Mouse (Mus musculus): ENCODE data around the gene Whrn.

Gene Whrn

DNA sequence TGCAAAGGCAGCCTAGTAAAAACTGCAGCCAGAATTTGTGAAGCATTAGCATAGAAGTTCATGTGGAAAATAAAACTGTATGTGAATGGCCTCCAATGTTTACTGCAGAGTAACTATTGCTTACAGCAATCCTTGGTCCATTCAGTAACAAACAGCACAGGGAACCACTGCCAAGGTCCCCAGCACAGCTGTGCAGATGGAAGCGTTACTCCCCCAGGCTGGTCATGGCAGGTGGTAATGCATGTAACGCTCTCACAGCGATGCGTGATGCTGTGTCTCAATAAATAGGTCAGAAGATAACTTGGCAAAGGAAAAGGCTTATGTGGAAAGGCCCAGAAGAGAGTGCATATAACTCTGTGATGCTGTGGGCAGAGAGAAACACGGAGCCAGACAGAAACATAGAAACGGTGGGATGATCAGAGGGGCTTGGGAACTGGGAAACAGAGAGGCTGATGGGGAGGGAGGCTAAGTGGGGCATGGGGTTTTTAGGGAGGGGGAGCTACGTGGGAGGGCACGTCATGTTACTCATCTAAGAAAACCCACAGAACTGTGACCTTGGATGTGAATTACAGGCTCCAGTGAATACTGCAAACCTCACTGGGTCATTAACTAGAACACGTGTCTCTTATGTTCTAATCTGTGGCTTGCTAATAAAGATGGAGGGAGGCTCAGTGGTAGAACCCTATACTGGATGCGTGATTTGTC lies 51.3 kb downstream of the Whrn start:
- no peak for DNase-seq (ENCODE audit: low spot score)

- no peak for DNase-seq (ENCODE audit: low spot score)
These were observed 52.7 kb downstream of the Whrn start for GRCm38 (mm10) chr4:63443101-63443500.

DNA sequence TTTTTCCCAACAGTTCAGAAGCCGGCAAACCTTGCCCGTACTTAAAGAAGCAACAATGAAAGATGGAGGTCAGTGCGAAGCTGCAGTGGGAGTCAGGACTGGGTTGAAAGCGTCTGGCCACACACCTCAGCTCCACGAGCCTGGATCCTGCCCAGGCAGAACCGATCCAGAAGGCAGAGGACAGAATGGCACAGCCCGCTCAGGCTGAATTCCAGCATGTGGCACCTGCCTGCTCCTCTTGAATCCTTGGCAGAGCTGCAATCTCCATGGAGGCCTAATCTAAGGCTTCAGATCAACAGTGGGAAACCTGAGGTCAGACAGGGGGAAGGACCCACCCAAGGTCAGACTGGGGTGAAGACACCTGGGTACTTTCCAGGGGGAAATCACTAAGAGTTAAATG lies 54.2 kb downstream of the Whrn start:
- no peak for DNase-seq (ENCODE audit: low spot score)

DNA sequence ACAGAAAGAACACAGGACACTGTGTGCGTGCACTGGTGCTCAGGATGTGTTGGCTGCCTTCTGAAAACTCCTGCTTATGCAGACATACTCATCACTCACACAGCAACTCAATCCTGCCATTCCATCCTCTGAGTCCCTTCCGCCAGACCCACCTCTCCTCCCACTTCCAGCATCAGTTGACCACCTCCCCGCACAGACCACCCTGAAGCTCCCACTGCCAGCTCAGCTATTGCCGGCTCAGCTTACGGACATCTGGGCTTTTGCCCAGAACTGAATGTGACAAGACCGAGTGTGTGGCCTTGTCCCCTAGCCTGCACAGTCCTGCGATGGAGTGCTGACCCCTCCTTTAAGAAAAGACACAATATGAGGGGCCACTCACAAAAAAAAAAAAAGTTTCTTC lies 55.5 kb downstream of the Whrn start:
- DNase-seq (ENCODE audit: low spot score): no peak

GRCm38 (mm10) chr4:63437968-63438367 lies 57.8 kb downstream of the Whrn start:
- DNase-seq (ENCODE audit: low spot score): no peak

DNA sequence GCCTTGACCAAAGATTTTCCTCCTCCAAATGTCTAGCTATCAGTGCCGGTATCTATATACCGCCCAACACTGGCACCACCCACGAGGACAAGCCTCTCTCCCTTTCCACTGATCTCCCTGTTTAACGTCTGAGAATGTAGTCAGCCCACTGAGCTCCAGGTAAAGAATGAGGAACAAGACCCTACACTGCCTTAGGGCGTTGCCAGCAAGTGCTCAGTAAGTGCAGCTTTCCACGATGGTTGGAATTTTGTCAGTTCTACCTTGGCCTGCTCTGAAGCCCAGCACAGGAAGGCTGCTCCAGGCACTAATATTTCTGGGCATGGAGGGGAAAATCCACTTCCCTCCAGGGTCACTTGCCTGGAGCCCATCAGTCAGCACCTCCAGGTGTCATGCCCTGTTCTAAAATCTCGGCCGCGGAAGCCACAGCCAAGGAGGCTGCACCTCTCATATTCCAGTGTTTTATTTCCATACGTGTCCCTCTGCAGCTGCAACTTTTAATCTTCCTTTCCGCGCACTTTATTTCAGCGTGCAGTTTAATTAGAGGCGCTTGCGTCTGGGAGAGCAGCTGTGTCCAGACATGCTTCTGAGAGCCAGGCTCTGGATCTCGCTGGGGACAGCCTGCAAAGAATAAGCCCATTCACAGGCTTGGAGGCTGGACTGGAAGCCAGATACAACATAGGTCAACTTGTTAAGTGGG lies 58.5 kb downstream of the Whrn start:
- DNase-seq (ENCODE audit: low spot score): no peak

- DNase-seq (ENCODE audit: low spot score): no peak
These were observed 60.4 kb downstream of the Whrn start for GRCm38 (mm10) chr4:63435402-63435801.

GRCm38 (mm10) chr4:63431098-63431497 lies 64.7 kb downstream of the Whrn start:
- no peak for DNase-seq (ENCODE audit: low spot score)

DNA sequence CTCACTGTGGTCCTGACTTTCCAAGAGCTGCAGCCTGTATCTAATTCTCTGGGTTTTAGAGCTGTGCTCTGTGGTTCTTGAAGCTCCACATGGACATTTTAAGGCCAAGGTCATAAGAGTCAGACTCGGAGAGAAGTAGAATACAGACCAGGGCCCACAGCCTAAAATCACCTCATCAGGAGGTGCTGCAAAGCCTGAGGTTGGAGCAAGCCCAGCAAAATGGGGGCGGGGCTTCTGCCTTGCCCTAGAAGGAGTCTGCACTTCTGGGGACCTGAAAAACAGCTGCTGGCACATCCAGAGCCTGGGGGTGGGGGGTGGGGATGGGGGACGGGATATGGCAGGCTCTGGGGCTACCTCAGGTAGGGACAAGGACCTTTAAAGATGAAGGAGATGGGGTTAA lies 65.4 kb downstream of the Whrn start:
- DNase-seq (ENCODE audit: low spot score): no peak

DNA sequence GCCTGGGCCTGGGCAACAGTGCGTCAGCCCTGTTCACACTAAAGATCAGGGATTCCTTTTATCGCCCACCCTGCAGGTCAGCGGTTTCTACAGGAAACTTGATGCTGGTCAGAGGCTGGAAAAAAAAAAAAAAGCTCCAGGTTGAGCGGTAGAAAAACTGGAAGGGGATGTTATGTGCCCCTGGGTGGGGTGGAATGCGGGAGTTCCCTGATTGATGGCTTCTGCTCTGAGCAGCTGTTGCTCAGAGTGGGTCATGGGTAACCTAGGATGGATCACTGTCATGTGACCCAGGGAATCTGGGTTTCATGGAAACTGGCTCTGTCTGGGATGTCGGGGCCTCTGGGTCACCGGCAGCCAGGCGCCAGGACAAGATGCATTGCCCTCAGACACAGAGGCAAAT lies 69.5 kb downstream of the Whrn start:
- no peak for DNase-seq (ENCODE audit: low spot score)

GRCm38 (mm10) chr4:63423811-63424210 lies 72.0 kb downstream of the Whrn start:
- no peak for DNase-seq (ENCODE audit: low spot score)

DNA sequence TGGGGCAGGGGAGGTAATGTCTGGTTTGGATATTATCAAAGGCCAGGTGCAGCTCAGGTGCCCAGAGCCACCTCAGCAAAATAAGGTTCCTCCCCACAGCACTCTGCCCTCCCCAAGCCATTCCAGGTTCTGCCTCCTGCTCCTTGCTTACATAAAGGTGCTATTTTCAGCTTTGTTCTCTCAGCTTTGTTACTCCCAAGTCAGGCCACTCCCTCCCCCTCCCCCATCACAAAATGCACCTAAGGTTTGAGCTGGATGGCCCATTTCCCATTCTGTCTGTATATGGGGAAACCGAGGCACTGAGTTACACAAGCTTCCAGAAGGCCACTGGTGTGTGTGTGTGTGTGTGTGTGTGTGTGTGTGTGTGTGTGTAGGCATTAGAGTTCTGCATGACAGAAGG lies 72.6 kb downstream of the Whrn start:
- DNase-seq (ENCODE audit: low spot score): no peak

GRCm38 (mm10) chr4:63420143-63420920 lies 75.5 kb downstream of the Whrn start:
- no peak for DNase-seq (ENCODE audit: low spot score)

- DNase-seq (ENCODE audit: low spot score): no peak
These were observed 77.5 kb downstream of the Whrn start for GRCm38 (mm10) chr4:63418270-63418669.

GRCm38 (mm10) chr4:63417318-63417957 lies 78.4 kb downstream of the Whrn start:
- peak; percentile 63 for DNase-seq (ENCODE audit: low spot score)

- DNase-seq (ENCODE audit: low spot score): no peak
These were observed 80.8 kb downstream of the Whrn start for GRCm38 (mm10) chr4:63414951-63415350.

- DNase-seq (ENCODE audit: low spot score): no peak
These were observed 84.6 kb downstream of the Whrn start for GRCm38 (mm10) chr4:63411222-63411621.

DNA sequence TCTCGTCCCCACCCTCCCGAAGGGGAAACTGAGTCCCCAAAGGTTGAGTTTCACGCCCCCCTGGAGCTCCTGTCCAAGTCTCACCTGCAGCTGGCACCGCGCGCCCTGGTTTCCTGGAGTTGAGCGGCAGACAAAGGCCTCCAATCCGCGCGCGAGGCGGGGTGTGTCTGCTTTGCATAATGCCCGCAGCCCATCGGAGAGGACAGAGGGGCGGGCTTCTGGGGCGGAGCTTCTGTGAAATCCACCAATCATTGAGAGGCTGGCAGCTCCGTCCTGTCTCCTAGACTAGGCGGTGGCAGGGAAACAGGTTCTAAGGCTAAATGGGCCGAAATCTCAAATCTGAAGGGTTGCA lies 85.2 kb downstream of the Whrn start:
- peak; percentile 91 for DNase-seq (ENCODE audit: low spot score)

DNA sequence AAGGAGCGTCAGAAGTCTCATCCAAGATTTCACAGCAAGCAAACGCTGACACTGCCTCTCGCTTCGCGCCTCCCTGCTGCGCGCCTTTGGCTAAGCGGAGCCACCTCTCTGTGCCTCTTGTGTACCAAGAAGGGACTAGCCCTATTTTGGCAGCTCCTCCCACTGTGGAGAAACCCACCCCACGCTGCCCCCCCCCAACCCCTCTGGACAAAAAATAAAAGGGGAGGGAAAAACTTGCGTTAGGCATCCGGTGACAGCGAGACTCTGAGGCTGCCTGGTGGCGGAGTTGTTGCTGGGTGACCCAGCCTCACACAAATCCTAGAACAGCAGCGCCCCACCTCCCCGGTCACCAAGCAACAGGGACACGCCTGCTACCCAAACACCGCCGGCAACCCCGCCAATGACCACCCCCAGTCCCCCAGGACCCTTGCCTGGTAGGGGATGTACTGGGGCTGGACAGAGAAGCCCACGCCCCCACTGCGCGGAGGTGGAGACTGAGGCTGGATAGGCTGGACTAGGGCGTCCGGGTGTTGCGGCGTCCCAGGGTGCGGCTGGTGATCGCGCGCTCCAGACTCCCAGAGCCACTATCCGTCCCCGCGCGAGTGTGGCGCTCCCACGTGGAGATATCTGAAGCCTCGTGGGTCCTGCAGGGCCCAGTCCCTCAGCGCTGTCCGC lies 85.7 kb downstream of the Whrn start:
- DNase-seq (ENCODE audit: low spot score): peak; percentile 47

GRCm38 (mm10) chr4:63409317-63409907 lies 86.4 kb downstream of the Whrn start:
- DNase-seq (ENCODE audit: low spot score): no peak

DNA sequence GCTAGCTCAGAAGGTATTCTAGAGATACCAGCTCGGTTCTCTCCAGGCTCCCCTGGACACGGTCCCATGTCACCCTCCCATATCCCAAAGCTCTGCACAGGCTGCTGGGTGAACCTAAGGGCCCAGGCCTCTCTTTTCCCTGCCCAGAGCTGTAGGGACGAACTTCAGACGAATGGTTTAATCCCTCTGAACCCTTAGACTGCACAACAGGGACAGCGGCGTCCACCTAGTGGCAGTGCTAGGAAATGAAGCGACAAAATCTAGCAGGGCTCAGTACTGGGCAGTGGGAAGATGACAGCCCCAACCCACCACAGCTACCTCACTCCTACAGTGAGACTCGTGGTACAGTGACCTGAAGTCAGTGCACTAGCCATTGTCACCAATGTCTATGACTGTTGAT lies 87.1 kb downstream of the Whrn start:
- DNase-seq (ENCODE audit: low spot score): peak; percentile 48

DNA sequence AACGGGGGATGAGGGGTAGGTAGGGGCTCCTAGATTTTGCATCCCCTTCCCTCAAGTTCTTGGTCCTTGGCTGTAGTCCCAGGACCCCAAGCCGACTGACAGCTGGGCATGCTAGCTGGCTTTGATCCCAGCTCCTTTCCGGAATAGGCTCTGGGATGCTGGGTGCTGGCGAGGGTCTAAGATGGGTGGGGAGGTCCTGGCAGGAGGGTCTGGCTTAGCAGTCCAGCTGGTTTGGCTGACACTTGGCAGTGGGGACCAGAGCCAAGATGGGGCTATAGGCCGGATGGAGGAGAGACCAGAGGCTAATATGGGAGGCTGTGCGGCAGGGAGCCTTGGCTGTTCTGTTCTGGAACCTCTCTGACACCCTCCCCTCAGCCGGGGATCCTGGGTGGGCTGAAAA lies 87.5 kb downstream of the Whrn start:
- DNase-seq (ENCODE audit: low spot score): no peak

Data from ovary, postnatal 36 days (tissue).